Mouse (Mus musculus): Measurements from ENCODE around the gene Ugcg. TPM values are rescaled to one million over a fixed set of nuclear protein-coding genes. Genes with fewer than 3 reads are reported as not detected.

Gene Ugcg
- total and polyA plus RNA-seq, 3 experiments, result 30.8 to 45.4 TPM; not detected in 1

DNA sequence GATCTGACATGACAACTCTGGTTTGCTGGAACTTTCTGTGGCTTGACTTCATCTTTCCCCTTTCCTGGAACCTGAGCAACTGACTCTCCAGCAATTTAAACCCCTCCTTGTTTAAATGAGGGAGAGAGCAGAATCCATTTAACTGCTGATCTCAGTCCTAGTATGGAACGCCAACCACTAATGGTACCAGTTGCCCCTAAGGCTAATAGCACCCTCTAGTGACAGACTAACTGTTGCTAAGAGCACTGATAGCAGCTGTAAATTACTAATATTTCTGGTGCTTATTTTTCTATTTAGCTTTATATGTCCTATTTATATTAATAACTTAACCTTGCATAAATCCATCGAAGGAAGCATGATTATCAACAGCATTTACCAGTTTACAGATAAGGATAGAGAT lies 74.4 kb downstream of the Ugcg start:
- H3K4me3 ChIP-seq (ENCODE audit: control insufficient read depth in 1 of 2, insufficient read depth in 1 of 2, low read depth in 2 of 2, low read length in 2 of 2), result no peak overlapping the region
- no peaks in the 10 kb centered on the region for H3K27me3 ChIP-seq (ENCODE audit: control insufficient read depth in 1 of 2, insufficient read depth in 2 of 2, low read length in 2 of 2)
- H3K36me3 ChIP-seq (ENCODE audit: control insufficient read depth in 1 of 2, insufficient read depth in 2 of 2, low read length in 2 of 2), result peaks cover 0 to 5% of the 10 kb centered on the region in 2 experiments; a peak in 1 of 4 replicates
- H3K9ac ChIP-seq (ENCODE audit: control insufficient read depth, low read depth, low read length, poor library complexity, severe bottlenecking), result no peak overlapping the region
- H3K27ac ChIP-seq (ENCODE audit: control insufficient read depth, low read depth, low read length), result no peak overlapping the region
- no peaks in the 10 kb centered on the region for H3K79me2 ChIP-seq (ENCODE audit: control insufficient read depth, insufficient read depth, low read length, poor library complexity)
- no peak for DNase-seq (ENCODE audit: low read depth, low spot score)
- TF ChIP-seq CHD2 (IDR thresholded peaks at IDR 0.05; ENCODE audit: low read length) (no peak), MYB (IDR thresholded peaks at IDR 0.05; ENCODE audit: low read depth, low read length) (no peak), MAZ (IDR thresholded peaks at IDR 0.05; ENCODE audit: low read depth, low read length) (no peak), CHD1 (IDR thresholded peaks at IDR 0.05; ENCODE audit: low read depth, low read length) (no peak), NRF1 (IDR thresholded peaks at IDR 0.05; ENCODE audit: insufficient read depth, low read depth, low read length, poor library complexity, severe bottlenecking) (no peak), NELFE (IDR thresholded peaks at IDR 0.05; ENCODE audit: low read depth, low read length) (no peak), GATA1 (IDR thresholded peaks at IDR 0.05; ENCODE audit: low read depth, low read length) (peak; percentile 8; the same call in 1 of the 2 replicates), SMC3 (IDR thresholded peaks at IDR 0.05; ENCODE audit: low read depth, low read length) (peak; percentile 69), RCOR1 (IDR thresholded peaks at IDR 0.05; ENCODE audit: low read depth, low read length) (no peak), RAD21 (IDR thresholded peaks at IDR 0.05; ENCODE audit: low read depth, low read length) (peak; percentile 69), ELF1 (IDR thresholded peaks at IDR 0.05; ENCODE audit: low read depth, low read length) (no peak), GABPA (IDR thresholded peaks at IDR 0.05; ENCODE audit: low read depth, low read length) (no peak), CTCF (IDR thresholded peaks at IDR 0.05 in 2 of 3, conservative IDR thresholded peaks at IDR 0.05 in 1 of 3; ENCODE audit: control insufficient read depth in 1 of 3, insufficient read depth in 1 of 3, low read depth in 2 of 3, low read length in 3 of 3, poor library complexity in 1 of 3, severe bottlenecking in 1 of 3) (peak in 2 of 3 experiments; percentile 40 to 63; a peak in 4 of 6 replicates), ZC3H11A (IDR thresholded peaks at IDR 0.05; ENCODE audit: low read depth, low read length) (peak; percentile 47), EP300 (IDR thresholded peaks at IDR 0.05; ENCODE audit: low read depth in 1 of 2, low read length in 2 of 2) (no peak), MAFK (IDR thresholded peaks at IDR 0.05; ENCODE audit: borderline replicate concordance, low read depth, low read length) (no peak), ZMIZ1 (IDR thresholded peaks at IDR 0.05; ENCODE audit: low read depth, low read length) (no peak), HCFC1 (IDR thresholded peaks at IDR 0.05; ENCODE audit: low read depth, low read length) (no peak), TCF12 (IDR thresholded peaks at IDR 0.05; ENCODE audit: low read depth, low read length) (no peak), ZKSCAN1 (IDR thresholded peaks at IDR 0.05; ENCODE audit: low read depth, low read length) (no peak), JUND (IDR thresholded peaks at IDR 0.05; ENCODE audit: low read depth, low read length) (no peak), MEF2A (IDR thresholded peaks at IDR 0.05; ENCODE audit: extremely low read depth, insufficient replicate concordance, low read depth, low read length, poor library complexity, severe bottlenecking) (no peak), POLR2AphosphoS5 (IDR thresholded peaks at IDR 0.05; ENCODE audit: borderline replicate concordance, low read depth, low read length) (no peak), MXI1 (IDR thresholded peaks at IDR 0.05; ENCODE audit: low read depth, low read length) (no peak), POLR2A (IDR thresholded peaks at IDR 0.05; ENCODE audit: control insufficient read depth in 1 of 2, insufficient read depth in 1 of 2, low read depth in 1 of 2, low read length in 2 of 2, poor library complexity in 1 of 2) (no peak)
- H3K9me3 ChIP-seq (replicated peaks; ENCODE audit: insufficient read depth, low read length), result no peaks in the 10 kb centered on the region
- peaks cover 6 to 15% of the 10 kb centered on the region in 2 experiments for H3K4me1 ChIP-seq (ENCODE audit: control insufficient read depth in 1 of 2, insufficient read depth in 2 of 2, low read length in 2 of 2)
